Mouse (Mus musculus) thymus, postnatal 14 days (tissue): ENCODE measurements around the gene Sash3.

Source experiments
- DNase-seq: peaks from one replicate; pipeline ENCODE4 v3.0.0; 2021

The Sash3 gene

DNA sequence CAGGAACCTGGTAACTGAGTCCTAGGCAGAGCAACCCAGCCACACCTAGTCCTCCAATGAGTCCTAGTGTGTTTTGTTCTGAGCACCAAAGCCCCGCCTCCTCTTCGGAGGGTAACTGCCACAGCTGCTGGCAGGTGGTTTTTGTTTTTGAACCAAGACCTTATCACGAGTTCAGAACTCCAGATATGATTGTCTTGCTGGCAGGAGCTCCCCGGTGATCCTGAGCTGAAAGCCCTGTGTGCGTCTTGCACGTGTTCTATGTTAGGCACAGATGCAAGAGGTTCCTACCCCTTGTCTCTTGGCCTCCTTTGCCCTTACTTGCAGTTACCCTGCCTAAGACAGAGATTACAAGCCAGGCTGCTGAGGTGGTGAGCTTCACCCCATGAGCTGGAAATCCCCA lies 4.8 kb upstream of the Sash3 start:
- peak; percentile 84 for DNase-seq

GRCm38 (mm10) chrX:48143415-48144335 lies 2.6 kb upstream of the Sash3 start:
- peak; percentile 85 for DNase-seq

- DNase-seq = peak; percentile 32
Observed at GRCm38 (mm10) chrX:48147226-48147625, 990 bp downstream of the Sash3 start.

DNA sequence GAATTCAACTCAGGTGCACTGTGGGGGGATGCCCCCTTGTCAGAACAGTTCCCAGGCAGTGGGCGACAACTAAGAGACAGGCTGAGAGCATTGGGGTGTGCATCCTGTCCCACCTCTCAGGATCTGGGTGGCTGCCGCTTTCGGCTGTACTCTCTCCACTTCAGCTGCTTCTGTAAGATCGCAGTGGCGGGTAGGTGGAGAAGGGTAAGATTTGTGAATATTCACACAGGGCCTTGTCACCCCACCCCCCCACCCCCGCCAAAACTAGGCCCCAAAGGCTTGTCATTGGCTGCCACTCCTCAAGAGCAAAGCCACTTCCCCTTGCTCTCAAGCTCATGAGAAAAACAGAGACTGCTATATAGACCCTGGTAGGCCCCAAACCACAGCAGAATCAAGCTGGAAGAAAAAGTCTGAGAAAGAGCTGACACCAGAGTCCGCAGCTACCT lies 1.5 kb downstream of the Sash3 start:
- peak; percentile 78 for DNase-seq

DNA sequence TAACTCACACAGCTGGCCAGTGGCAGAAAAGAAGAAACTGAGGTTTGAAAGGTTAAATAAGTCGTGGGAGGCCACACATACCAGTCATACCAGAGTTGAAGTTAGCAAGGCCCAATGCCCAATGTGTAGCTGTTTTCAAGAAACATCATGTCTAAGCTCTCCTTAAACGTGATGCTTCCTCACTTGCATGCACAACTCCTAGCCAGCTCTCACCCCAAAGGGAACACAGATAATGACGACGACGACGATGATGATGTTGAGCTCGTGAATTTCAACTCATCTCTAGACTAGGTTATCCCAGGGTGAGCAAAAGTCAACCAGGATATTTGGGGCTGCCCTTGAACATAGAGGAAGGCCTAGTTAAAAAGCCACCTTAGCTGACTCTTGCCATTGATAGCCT lies 5.9 kb downstream of the Sash3 start:
- no peak for DNase-seq

GRCm38 (mm10) chrX:48153414-48153813 lies 7.2 kb downstream of the Sash3 start:
- DNase-seq = no peak

- DNase-seq = no peak
Observed at GRCm38 (mm10) chrX:48153949-48154348, 7.7 kb downstream of the Sash3 start.

DNA sequence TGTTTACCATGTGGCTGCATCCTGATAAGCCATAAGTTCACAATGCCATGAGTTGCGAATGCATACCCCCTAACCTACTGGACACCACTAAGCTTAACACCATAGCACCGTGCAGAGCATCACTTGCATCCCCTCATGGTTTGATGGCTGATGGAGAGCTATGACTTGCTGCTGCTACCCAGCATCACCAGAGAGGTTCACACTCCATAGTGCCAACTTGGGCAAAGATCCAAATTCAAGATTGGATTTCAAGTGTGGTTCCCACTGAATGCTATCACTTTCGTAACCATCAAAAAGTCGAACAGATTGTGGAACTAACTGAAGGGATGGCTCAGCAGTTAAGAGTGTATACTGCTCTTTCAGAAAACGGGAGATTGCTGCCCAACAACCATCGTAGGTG lies 9.3 kb downstream of the Sash3 start:
- no peak for DNase-seq

DNA sequence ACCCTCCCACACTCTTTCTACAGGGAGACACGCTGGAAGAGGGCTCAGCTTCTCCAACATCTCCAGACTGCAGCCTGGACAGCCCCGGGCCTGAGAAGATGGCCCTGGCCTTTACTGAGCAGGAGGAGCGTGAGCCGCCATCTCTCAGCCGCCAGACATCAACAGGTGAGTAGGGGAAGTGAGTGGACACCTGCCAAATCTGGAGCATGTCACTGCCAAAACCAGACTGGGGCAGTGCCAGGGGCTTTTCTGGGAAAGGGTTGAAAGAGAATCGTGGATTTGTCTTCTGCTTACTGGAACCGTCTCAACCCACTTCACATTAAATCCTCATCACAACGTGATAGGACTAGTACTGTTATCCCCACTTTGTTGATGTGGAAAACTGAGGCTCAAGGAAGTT lies 11.2 kb downstream of the Sash3 start:
- no peak for DNase-seq

- no peak for DNase-seq
Observed at GRCm38 (mm10) chrX:48158229-48158919, 12.1 kb downstream of the Sash3 start.

- DNase-seq = no peak
Observed at GRCm38 (mm10) chrX:48169892-48170291, 23.7 kb downstream of the Sash3 start.

GRCm38 (mm10) chrX:48170368-48170767 lies 24.1 kb downstream of the Sash3 start:
- DNase-seq = no peak

DNA sequence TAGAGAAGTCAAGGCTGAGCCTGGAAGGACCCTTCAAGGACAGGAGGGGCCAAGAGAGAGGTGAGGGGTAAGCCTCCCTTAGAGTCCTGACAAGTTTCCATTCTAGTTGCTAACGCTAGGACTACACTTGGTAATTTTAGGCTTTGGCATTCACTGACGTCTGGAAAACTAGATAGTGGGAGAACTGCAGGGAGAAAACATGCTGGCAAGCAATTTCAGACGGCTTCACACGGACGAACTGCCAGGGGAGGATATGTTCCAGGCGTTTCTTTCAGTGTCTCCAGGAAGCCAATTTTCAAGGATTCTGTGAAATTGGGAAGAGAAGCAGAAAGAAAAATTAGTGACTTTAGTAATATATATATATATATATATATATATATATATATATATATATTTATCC lies 35.6 kb downstream of the Sash3 start:
- no peak for DNase-seq

DNA sequence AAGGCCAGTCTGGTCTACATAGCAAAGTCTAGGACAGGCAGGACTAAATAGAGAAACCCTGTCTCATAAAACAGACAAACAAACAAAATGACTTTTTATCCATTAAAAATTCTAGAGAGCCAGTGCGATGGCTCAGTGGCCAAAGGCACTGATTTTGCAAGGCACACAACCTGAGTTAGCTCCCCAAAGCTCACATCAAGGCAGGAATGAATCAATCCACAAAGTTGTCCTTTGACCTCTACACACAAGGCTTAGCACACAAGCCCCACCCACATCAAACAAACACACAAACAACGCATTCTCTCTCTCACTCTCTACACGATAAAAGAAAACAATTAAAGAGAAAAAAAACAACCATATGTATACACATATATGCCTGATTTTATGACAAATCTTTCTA lies 38.5 kb downstream of the Sash3 start:
- DNase-seq = no peak

- no peak for DNase-seq
Observed at GRCm38 (mm10) chrX:48191261-48191660, 45.0 kb downstream of the Sash3 start.

- DNase-seq = no peak
Observed at GRCm38 (mm10) chrX:48193235-48194152, 47.3 kb downstream of the Sash3 start.

GRCm38 (mm10) chrX:48197856-48198255 lies 51.6 kb downstream of the Sash3 start:
- no peak for DNase-seq

GRCm38 (mm10) chrX:48199026-48199425 lies 52.8 kb downstream of the Sash3 start:
- DNase-seq = no peak

- no peak for DNase-seq
Observed at GRCm38 (mm10) chrX:48200699-48201098, 54.5 kb downstream of the Sash3 start.

DNA sequence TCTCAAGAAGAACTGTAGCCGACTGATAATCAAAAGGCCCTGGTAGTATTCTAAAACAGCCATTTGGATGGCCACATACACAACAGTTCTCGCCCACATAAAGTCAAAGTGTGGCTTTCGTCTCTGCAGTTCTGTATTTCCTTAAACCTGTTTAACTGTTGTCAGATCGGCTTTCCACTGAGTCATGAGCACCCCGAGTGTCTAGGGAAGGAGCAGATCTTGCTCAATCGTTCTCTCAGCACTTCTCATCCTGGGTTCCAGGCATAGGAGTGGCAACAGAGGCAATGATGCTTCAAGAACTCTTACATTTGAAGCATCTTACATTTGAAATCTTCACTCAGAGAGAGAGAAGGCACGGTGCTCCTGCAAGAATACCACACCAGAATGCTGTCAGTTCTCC lies 55.7 kb downstream of the Sash3 start:
- DNase-seq = no peak

GRCm38 (mm10) chrX:48202436-48202835 lies 56.2 kb downstream of the Sash3 start:
- DNase-seq = no peak

DNA sequence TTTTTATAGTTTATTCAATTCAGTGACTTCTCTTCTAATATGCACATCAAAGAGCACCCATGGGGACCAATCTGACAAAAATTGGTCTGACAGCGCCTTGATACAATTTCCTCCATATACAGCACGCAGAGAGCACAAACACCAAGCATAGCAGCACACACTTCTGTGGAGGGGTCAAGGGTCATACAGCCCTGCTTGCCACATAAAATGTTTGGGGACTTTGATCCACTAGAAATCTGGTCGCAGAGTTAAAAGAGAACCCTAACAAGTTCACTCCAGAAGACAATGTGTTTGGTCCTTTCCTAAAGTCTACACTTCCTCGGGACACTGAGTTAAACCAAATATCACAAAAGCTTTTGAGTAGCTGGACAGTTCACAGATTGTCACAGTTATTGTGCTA lies 56.8 kb downstream of the Sash3 start:
- DNase-seq = no peak

DNA sequence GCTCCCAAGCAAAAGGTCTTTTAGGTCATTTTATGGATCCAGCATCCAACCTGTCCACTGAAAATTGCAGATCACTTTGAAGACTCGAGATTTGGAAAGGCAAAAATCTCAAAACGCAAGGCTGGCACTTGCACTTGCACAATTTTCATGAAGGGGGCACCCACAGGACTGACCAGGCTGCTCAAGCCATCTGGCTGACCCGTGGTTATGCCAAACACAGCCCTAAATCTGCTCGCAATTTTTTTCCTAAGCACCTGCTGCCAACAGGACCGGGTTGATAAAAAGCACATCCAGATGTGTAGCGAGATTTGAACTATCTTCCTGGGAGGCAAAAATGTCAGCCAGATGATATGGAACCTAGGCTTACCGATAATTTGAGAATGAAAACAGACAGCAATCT lies 57.5 kb downstream of the Sash3 start:
- no peak for DNase-seq
